ENCODE assay signal across 10 mouse cellular contexts in the genomic region with DNA sequence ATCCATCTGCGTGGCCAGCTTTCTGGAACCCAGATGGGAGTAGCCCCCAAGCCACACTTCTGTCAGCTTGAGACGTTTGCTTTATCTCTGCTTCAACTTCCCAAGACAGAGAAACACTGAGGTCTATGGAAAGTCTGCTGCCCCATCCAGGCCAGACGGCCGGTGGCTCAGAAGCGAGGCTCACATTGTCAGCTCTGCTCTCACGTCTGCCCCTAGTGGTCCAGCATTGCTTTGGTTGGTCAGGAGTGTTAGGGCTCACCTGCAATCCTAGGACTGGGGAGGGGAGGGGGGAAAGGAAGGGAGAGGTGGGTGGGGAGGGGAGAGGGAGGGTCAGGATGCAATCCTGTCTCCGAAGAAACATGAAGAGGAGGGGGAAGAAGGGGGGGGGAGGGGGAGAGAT. TPM values are rescaled to one million over a fixed set of nuclear protein-coding genes. Genes with fewer than 3 reads are reported as not detected.
DNase-seq lines count a peak whose midpoint lies in the region; ATAC-seq and TF ChIP-seq lines count a peak whose summit lies in the region.
"Had no signal": no experiment of that assay in that cellular context is flagged by ENCODE, and none has a peak within 500 bp of the region (broad histone marks: within the 10 kb centered on the region; RNA-seq: fewer than 3 reads in every experiment).

No protein-coding gene starts in this region.

- TF ChIP-seq CTCF in kidney, adult 2 months (conservative IDR thresholded peaks at IDR 0.05; ENCODE audit: insufficient read depth, insufficient read length, low read depth, low read length): peak; percentile 64
- peak; percentile 76 for TF ChIP-seq CTCF in midbrain, postnatal 0 days (IDR thresholded peaks at IDR 0.05)

- H3K27ac ChIP-seq in kidney, adult 2 months (ENCODE audit: insufficient read depth, low read depth, low read length): no peak overlapping the region
- H3K27ac ChIP-seq in kidney, embryonic 15.5 days: no peak overlapping the region
- no peak overlapping the region for H3K27ac ChIP-seq in midbrain, postnatal 0 days (ENCODE audit: low read depth, low read length)
- H3K27ac ChIP-seq: midbrain, embryonic 12.5 days had no signal

- WGBS in kidney, adult 2 months: 19% methylated on average over 7 of the region's 7 CpGs
- WGBS in kidney, embryonic 15.5 days: 11% methylated on average over 7 of the region's 7 CpGs
- WGBS in midbrain, postnatal 0 days: 17% methylated on average over 7 of the region's 7 CpGs

- H3K36me3 ChIP-seq in kidney, adult 2 months (ENCODE audit: control insufficient read depth, insufficient read depth, low read length): no peaks in the 10 kb centered on the region
- no peaks in the 10 kb centered on the region for H3K36me3 ChIP-seq in kidney, embryonic 15.5 days
- H3K36me3 ChIP-seq in midbrain, postnatal 0 days (ENCODE audit: insufficient read depth, low read length): no peaks in the 10 kb centered on the region
- H3K36me3 ChIP-seq: midbrain, embryonic 12.5 days had no signal

- no peak for TF ChIP-seq POLR2A in kidney, adult 2 months (IDR thresholded peaks at IDR 0.05; ENCODE audit: low read depth, low read length)

- H3K4me1 ChIP-seq in kidney, adult 2 months (ENCODE audit: control insufficient read depth, insufficient read depth, low read length): no peaks in the 10 kb centered on the region
- peaks cover 10% of the 10 kb centered on the region for H3K4me1 ChIP-seq in kidney, embryonic 15.5 days
- H3K4me1 ChIP-seq in midbrain, postnatal 0 days (ENCODE audit: insufficient read depth, low read length): peaks cover 10% of the 10 kb centered on the region; the same call in 1 of the 2 replicates

- no peak for ATAC-seq in kidney, embryonic 15.5 days (replicated peaks; ENCODE audit: low FRiP score)
- ATAC-seq in CD4-positive, CD25-positive, alpha-beta regulatory T cell, adult 4 months: peak; percentile 57
- no peak for ATAC-seq in midbrain, postnatal 0 days (ENCODE audit: low FRiP score)

- H3K4me3 ChIP-seq in kidney, adult 2 months (ENCODE audit: insufficient read depth, low read depth, low read length): no peak overlapping the region
- H3K4me3 ChIP-seq in kidney, embryonic 15.5 days (replicated peaks): no peak overlapping the region
- H3K4me3 ChIP-seq in midbrain, postnatal 0 days (ENCODE audit: low read depth, low read length): no peak overlapping the region
- H3K4me3 ChIP-seq: erythroblast, embryonic 14.5 days; midbrain, embryonic 12.5 days had no signal

- no peak overlapping the region for H3K4me2 ChIP-seq in kidney, embryonic 15.5 days
- no peak overlapping the region for H3K4me2 ChIP-seq in midbrain, postnatal 0 days (ENCODE audit: low read depth, low read length, poor library complexity, severe bottlenecking)
- H3K4me2 ChIP-seq: midbrain, embryonic 12.5 days had no signal

- H3K9ac ChIP-seq in kidney, embryonic 15.5 days: no peak overlapping the region
- no peak overlapping the region for H3K9ac ChIP-seq in midbrain, postnatal 0 days (replicated peaks; ENCODE audit: low read length, poor library complexity, severe bottlenecking)
- H3K9ac ChIP-seq: midbrain, embryonic 12.5 days had no signal

- no peaks in the 10 kb centered on the region for H3K9me3 ChIP-seq in kidney, embryonic 15.5 days (replicated peaks)
- no peaks in the 10 kb centered on the region for H3K9me3 ChIP-seq in midbrain, postnatal 0 days (ENCODE audit: low read length)
- H3K9me3 ChIP-seq: midbrain, embryonic 12.5 days had no signal

- DNase-seq in kidney, adult 2 months: peak; percentile 53
- DNase-seq in R1 (ENCODE audit: low read depth, low spot score): peak; percentile 89
- DNase-seq in forelimb bud, embryonic 11.5 days (ENCODE audit: low read depth, low spot score): peak; percentile 53
- peak; percentile 61 for DNase-seq in midbrain, postnatal 0 days (ENCODE audit: low spot score)
- no peak for DNase-seq in c-Kit-positive CD71-positive TER-119-positive erythroid progenitor cells, embryonic 14.5 days (ENCODE audit: low spot score)
- DNase-seq in gastrocnemius, postnatal 4 days (ENCODE audit: low spot score in 2 of 2): no peak

- no peaks in the 10 kb centered on the region for H3K27me3 ChIP-seq in kidney, adult 2 months (replicated peaks; ENCODE audit: control insufficient read depth, insufficient read depth, low read length)
- H3K27me3 ChIP-seq in kidney, embryonic 15.5 days: no peaks in the 10 kb centered on the region
- no peaks in the 10 kb centered on the region for H3K27me3 ChIP-seq in midbrain, postnatal 0 days (ENCODE audit: insufficient read depth, low read length)
- H3K27me3 ChIP-seq: midbrain, embryonic 12.5 days had no signal

RNA-seq across cellular contexts. Expression of a gene that starts 38.8 kb away (rescaled TPM):
- polyA plus RNA-seq in kidney, adult 2 months (2012; rRNA removed): 1.0 TPM in 2 replicates
- polyA plus RNA-seq in kidney, embryonic 15.5 days (2015; fragmentation: Nextera tagmentation; extraction: Ambion mirVana): 1.7 and 2.0 TPM in 2 replicates
- polyA plus RNA-seq in CD4-positive, CD25-positive, alpha-beta regulatory T cell, adult 4 months (2017; shearing (Covaris generic)): 1 to 10 TPM; 1.8 to 3.7 TPM
- 2.4 and 3.1 TPM in 2 replicates for total RNA-seq in midbrain, postnatal 0 days (2014; rRNA removed)
- polyA plus RNA-seq in midbrain, postnatal 0 days (2015; fragmentation: Nextera tagmentation; extraction: Ambion mirVana): 4.9 and 5.6 TPM in 2 replicates
- 1 to 10 TPM; 7.1 to 7.6 TPM for total RNA-seq in gastrocnemius, postnatal 4 days (2021)

RNA-seq across cellular contexts. Expression of a gene that starts 48.6 kb away (rescaled TPM):
- 0.75 and 2.8 TPM in 2 replicates for polyA plus RNA-seq in kidney, adult 2 months (2012; rRNA removed)
- 9.9 and 10.1 TPM in 2 replicates for polyA plus RNA-seq in kidney, embryonic 15.5 days (2015; fragmentation: Nextera tagmentation; extraction: Ambion mirVana)
- polyA plus RNA-seq in CD4-positive, CD25-positive, alpha-beta regulatory T cell, adult 4 months (2017; shearing (Covaris generic)): 100 to 1,000 TPM in 1 of 2 experiments, 10 to 100 TPM in 1; 89.8 to 124 TPM
- total RNA-seq in midbrain, postnatal 0 days (2014; rRNA removed): 1.1 and 2.9 TPM in 2 replicates
- 2.9 and 4.5 TPM in 2 replicates for polyA plus RNA-seq in midbrain, postnatal 0 days (2015; fragmentation: Nextera tagmentation; extraction: Ambion mirVana)
- total RNA-seq in gastrocnemius, postnatal 4 days (2021): 1 to 10 TPM; 1.5 to 1.9 TPM
- polyA plus RNA-seq: erythroblast, embryonic 14.5 days had no signal

Comparison
In these comparisons a context has a peak if more than half of its experiments do, and no peak if none do; other contexts are left out.
1. DNase-seq: peak in kidney, adult 2 months (single experiment), R1 (single experiment), forelimb bud, embryonic 11.5 days (single experiment) and midbrain, postnatal 0 days (single experiment); none in c-Kit-positive CD71-positive TER-119-positive erythroid progenitor cells, embryonic 14.5 days (single experiment) and gastrocnemius, postnatal 4 days (0 of 2).